Mouse (Mus musculus) limb, embryonic 11.5 days (tissue): ENCODE results near the gene Gas6. TPM values are rescaled to one million over a fixed set of nuclear protein-coding genes. Genes with fewer than 3 reads are reported as not detected.

Experiments used
- ATAC-seq: fragments of 200-750 bp; cut with Nextera tagmentation; 2 replicates; pipeline ENCODE4 v1.8.0; 2017; ENCODE audit warnings: low read depth; ENCODE audit not compliant: insufficient number of reproducible peaks, low FRiP score, low TSS enrichment
- DNase-seq: peaks from one replicate; pipeline ENCODE4 v3.0.0-alpha.2; 2015; ENCODE audit warnings: low spot score
- H3K27ac ChIP-seq: fragments of 300-500 bp; sonication (generic); replicated peaks from 2 replicates; pipeline ENCODE4 v1.5.1; 2014; ENCODE audit warnings: low read depth, mild to moderate bottlenecking, low read length
- H3K27me3 ChIP-seq: fragments of 300-500 bp; sonication (generic); 2 replicates; pipeline ENCODE4 v1.6.1; 2014; ENCODE audit warnings: mild to moderate bottlenecking, low read length, mixed read lengths; ENCODE audit not compliant: control insufficient read depth, insufficient read depth
- H3K36me3 ChIP-seq: fragments of 300-500 bp; sonication (generic); 2 replicates; pipeline ENCODE4 v1.6.1; 2014; ENCODE audit warnings: mild to moderate bottlenecking, low read length, moderate library complexity, mixed read lengths; ENCODE audit not compliant: control insufficient read depth, insufficient read depth
- H3K4me1 ChIP-seq: fragments of 300-500 bp; sonication (generic); 2 replicates; pipeline ENCODE4 v1.6.1; 2014; ENCODE audit warnings: low read length, mixed read lengths; ENCODE audit not compliant: control insufficient read depth, insufficient read depth
- H3K4me2 ChIP-seq: fragments of 300-500 bp; sonication (generic); 2 replicates; pipeline ENCODE4 v1.6.1; 2014; ENCODE audit warnings: low read depth, mild to moderate bottlenecking, moderate library complexity; ENCODE audit not compliant: severe bottlenecking
- H3K4me3 ChIP-seq: fragments of 300-500 bp; sonication (generic); 2 replicates; pipeline ENCODE4 v1.5.1; 2014; ENCODE audit warnings: low read depth, low read length
- H3K9ac ChIP-seq: fragments of 300-500 bp; sonication (generic); 2 replicates; pipeline ENCODE4 v1.6.1; 2014; ENCODE audit warnings: mild to moderate bottlenecking, low read length
- H3K9me3 ChIP-seq: fragments of 300-500 bp; sonication (generic); 2 replicates; pipeline ENCODE4 v1.6.1; 2016; ENCODE audit warnings: low read length; ENCODE audit not compliant: control insufficient read depth
- WGBS: fragments of 180-500 bp; shearing (Covaris S2); extraction: QIAGEN DNeasy Blood & Tissue Kit; methylation state at CpG from one replicate; pipeline ENCODE4 v1.1.7; 2014; 5-methylcytosine and 5-hydroxymethylcytosine counted together
- polyA plus RNA-seq: library from polyadenylated mRNA; unstranded; fragments of >200 nt; fragmentation: Nextera tagmentation; extraction: Ambion mirVana; gene quantifications from 2 replicates; pipeline ENCODE4 v1.2.1, GENCODE M21; 2014

The Gas6 gene
- polyA plus RNA-seq, 1 experiment from 2014 or later = 3.2 TPM

DNA sequence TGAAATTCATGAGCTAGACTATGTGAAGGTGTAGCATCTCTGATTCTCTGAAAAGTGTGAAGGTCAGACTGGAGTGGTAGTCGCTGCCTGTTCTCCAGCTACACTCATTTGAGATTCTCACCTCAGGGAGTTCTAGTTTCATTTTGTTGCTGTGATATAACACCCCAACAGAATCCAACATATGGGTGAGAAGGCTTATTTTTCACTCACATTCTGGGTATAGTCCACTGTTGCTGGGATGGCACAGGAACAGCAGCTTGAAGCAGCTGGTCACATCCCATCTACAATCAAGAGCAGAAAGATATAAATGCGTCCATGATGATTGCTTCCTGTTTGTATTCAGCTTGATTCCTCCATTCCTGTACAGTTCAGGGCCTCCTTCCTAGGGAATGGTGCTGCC lies 52.1 kb downstream of the Gas6 start:
- no peak overlapping the region for H3K27ac ChIP-seq
- H3K36me3 ChIP-seq = no peaks in the 10 kb centered on the region
- no peaks in the 10 kb centered on the region for H3K27me3 ChIP-seq
- WGBS = 87% methylated on average over 2 of the region's 2 CpGs
- no peak overlapping the region for H3K9ac ChIP-seq
- no peaks in the 10 kb centered on the region for H3K9me3 ChIP-seq
- DNase-seq = no peak
- no peak for ATAC-seq
- H3K4me1 ChIP-seq = no peaks in the 10 kb centered on the region
- H3K4me3 ChIP-seq = no peak overlapping the region
- no peak overlapping the region for H3K4me2 ChIP-seq

DNA sequence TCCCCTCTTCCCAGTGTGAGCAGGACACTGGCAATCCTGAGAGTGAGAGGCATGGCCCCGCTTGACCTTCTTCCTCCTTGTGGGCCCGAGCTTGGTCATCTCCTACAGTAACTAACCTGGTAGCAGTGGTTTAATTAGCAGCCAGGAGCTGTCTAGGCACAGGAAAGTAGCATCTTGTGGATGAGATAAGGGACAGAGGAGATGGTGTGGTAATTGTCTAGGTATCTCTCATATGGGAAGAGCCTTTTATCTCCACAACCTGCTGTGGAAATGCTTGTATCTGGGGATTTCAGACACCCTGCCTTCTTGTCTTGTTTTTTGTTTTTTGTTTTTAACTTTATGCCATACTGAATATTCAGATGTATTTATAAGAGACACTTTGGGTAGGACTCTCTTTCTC lies 56.8 kb downstream of the Gas6 start:
- Histone ChIP-seq H3K4me3 (no peak overlapping the region), H3K9ac (no peak overlapping the region), H3K4me1 (0 out of 2 replicates have a peak, but pooled peaks cover 3% of the 10 kb centered on the region), H3K4me2 (no peak overlapping the region), H3K27me3 (peaks cover 23% of the 10 kb centered on the region), H3K27ac (no peak overlapping the region), H3K36me3 (no peaks in the 10 kb centered on the region), H3K9me3 (no peaks in the 10 kb centered on the region)
- WGBS = 86% methylated on average over 2 of the region's 2 CpGs
- DNase-seq (no peak), ATAC-seq (no peak)

DNA sequence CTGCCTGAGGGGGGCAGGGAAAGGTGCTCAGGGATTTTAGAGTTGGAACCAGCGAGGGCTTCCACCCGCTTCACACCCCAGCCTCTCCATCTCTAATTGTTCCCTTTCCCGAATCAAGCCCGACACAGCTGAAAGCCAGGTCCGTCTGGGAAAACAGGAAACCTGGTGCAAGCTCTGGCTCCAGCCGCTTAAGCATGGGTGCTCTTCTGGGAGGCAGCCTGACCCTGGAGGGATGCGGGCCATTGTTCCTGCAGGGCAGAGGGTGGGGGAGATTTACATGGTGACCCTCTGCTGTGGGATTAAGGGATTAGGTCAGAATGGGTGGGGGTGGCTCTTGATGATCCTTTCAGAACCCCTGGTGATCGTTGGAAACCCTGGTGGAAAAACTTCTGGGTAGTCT lies 58.2 kb downstream of the Gas6 start:
- H3K9ac ChIP-seq = no peak overlapping the region
- no peak overlapping the region for H3K27ac ChIP-seq
- H3K4me3 ChIP-seq = no peak overlapping the region
- WGBS = 14% methylated on average over 8 of the region's 8 CpGs
- H3K9me3 ChIP-seq = no peaks in the 10 kb centered on the region
- H3K4me2 ChIP-seq = no peak overlapping the region
- 0 out of 2 replicates have a peak, but pooled peaks cover 3% of the 10 kb centered on the region for H3K4me1 ChIP-seq
- peaks cover 23% of the 10 kb centered on the region for H3K27me3 ChIP-seq
- no peaks in the 10 kb centered on the region for H3K36me3 ChIP-seq
- DNase-seq (no peak), ATAC-seq (no peak)

DNA sequence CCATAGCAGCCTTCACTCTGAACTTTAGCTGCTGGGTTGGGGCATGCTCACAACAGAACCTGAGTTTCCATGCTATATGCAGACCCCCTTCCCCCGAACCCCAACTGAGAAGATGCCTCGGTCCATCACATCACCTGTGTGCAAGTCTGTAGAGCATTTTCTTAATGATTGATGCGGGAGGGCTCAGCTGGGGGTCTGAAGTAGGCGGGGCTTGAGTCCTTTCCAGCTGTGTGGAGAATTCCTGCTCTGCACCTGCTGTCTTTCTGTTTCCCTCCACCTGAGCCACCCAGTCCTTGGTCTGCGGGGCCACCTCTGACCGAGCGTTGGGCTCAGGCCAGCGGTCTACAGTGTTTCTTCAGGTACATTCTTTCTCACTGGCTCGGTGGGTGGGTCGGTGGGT lies 59.4 kb downstream of the Gas6 start, which contains the start of gene Tmem255b:
Gene Tmem255b (plus strand): TSS at position 301 of the 400 bp plus-strand sequence.
- no peaks in the 10 kb centered on the region for H3K36me3 ChIP-seq
- no peak within 1 kb of the TSS for H3K27ac ChIP-seq
- peak within 1 kb of the TSS; percentile 0; the same call in 1 of the 2 replicates for H3K4me2 ChIP-seq
- peaks cover 23% of the 10 kb centered on the region for H3K27me3 ChIP-seq
- no peaks in the 10 kb centered on the region for H3K9me3 ChIP-seq
- DNase-seq (no peak), ATAC-seq (no peak)
- 0 out of 2 replicates have a peak, but pooled peaks cover 3% of the 10 kb centered on the region for H3K4me1 ChIP-seq
- no peak within 1 kb of the TSS for H3K9ac ChIP-seq
- 19% methylated on average over 10 of the region's 10 CpGs for WGBS
- no peak within 1 kb of the TSS for H3K4me3 ChIP-seq

DNA sequence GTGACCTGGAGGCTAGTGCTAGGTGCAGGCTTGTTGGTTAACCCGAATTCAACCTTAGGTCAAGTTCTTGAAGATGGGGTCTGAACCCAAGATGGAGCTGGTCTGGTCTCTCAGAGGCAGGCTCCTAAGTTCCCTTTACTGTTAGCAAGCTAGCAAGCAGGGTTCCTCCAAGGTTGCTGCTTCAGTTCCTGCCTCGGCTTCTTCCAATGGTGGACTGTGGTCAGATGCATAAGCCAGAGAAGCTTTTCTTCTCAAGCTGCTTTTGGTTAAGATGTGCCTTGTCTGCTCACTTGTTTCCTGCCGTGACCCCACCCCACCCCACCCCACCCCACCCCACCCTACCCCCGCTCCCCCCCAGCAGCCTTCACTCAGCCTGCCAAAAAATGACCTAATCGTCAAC lies 61.2 kb downstream of the Gas6 start:
- ATAC-seq = no peak
- 82% methylated on average over 5 of the region's 5 CpGs for WGBS
- no peak overlapping the region for H3K9ac ChIP-seq
- no peak overlapping the region for H3K4me3 ChIP-seq
- H3K36me3 ChIP-seq = no peaks in the 10 kb centered on the region
- DNase-seq = no peak
- H3K9me3 ChIP-seq = no peaks in the 10 kb centered on the region
- 0 out of 2 replicates have a peak, but pooled peaks cover 3% of the 10 kb centered on the region for H3K4me1 ChIP-seq
- peaks cover 23% of the 10 kb centered on the region for H3K27me3 ChIP-seq
- no peak overlapping the region for H3K27ac ChIP-seq
- no peak overlapping the region for H3K4me2 ChIP-seq

DNA sequence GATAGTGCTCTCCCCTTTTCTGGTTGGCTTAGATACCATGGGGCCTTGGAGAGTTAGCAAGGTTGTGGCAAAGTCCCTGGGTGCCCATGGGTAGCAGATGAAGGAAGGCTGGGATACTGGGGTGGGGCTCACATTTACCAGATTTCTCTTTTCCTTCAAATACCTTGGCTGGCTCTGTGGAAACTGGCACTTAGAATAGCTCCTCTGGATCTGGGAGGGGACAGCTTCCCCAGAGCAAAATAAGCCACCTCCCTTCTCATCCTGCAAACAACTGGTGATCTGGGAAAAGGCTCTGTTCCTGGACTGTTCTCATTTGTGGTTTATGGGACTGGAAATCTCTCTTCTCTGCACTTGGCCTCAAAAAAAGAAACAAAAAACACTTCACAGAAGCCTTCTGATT lies 63.4 kb downstream of the Gas6 start:
- Histone ChIP-seq H3K4me1 (0 out of 2 replicates have a peak, but pooled peaks cover under 1% of the 10 kb centered on the region), H3K27ac (no peak overlapping the region), H3K9ac (no peak overlapping the region), H3K9me3 (no peaks in the 10 kb centered on the region), H3K27me3 (peaks cover 13% of the 10 kb centered on the region), H3K36me3 (no peaks in the 10 kb centered on the region), H3K4me3 (no peak overlapping the region), H3K4me2 (no peak overlapping the region)
- DNase-seq (no peak), ATAC-seq (no peak)

DNA sequence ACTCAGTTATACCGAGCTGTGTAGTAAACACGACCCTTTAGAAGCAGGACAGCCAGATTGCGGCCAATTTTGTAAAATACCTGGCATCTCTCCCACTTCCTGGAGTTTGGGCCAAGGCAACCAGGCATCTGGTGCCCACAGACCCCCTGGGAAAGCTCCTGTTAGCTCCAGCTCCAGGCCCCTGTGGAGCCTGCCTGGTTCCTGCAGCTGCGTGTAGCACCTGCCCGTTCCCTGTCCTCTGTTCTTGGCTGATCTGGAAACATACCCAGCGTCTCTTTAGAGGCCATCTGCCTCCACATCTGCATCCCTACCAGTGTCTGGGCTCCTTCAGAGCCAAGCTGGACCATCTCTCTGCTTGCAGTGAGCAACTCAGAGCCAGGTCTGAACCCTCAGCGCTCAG lies 63.9 kb downstream of the Gas6 start:
- ATAC-seq = no peak
- WGBS = 81% methylated on average over 7 of the region's 7 CpGs
- DNase-seq = no peak
- Histone ChIP-seq H3K4me1 (no peaks in the 10 kb centered on the region), H3K27ac (no peak overlapping the region), H3K4me2 (no peak overlapping the region), H3K36me3 (no peaks in the 10 kb centered on the region), H3K9ac (no peak overlapping the region), H3K4me3 (no peak overlapping the region), H3K9me3 (no peaks in the 10 kb centered on the region), H3K27me3 (peaks cover 10% of the 10 kb centered on the region)

DNA sequence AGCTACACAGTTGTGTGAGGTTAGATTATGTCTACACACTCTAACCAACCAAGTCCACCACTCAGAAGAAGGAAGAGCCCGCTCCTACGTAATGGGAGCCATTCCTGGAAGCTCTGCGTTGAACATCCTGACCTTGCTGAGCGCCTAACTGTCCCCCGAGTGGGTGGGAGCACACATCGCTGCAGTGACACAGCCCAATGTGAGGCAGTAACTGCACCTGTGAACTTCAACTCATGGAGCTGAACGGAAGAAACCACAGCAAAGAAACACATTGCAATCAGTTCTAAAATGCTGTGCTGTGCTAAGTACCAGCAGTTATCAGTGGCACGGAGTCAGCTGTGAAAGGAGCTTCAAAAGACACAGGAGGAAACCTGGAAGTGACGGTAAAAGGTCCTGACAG lies 66.1 kb downstream of the Gas6 start:
- Histone ChIP-seq H3K27me3 (no peaks in the 10 kb centered on the region), H3K9ac (no peak overlapping the region), H3K4me1 (no peaks in the 10 kb centered on the region), H3K4me3 (no peak overlapping the region), H3K4me2 (no peak overlapping the region), H3K36me3 (no peaks in the 10 kb centered on the region), H3K9me3 (no peaks in the 10 kb centered on the region), H3K27ac (no peak overlapping the region)
- no peak for ATAC-seq
- no peak for DNase-seq
- WGBS = 90% methylated on average over 9 of the region's 9 CpGs

DNA sequence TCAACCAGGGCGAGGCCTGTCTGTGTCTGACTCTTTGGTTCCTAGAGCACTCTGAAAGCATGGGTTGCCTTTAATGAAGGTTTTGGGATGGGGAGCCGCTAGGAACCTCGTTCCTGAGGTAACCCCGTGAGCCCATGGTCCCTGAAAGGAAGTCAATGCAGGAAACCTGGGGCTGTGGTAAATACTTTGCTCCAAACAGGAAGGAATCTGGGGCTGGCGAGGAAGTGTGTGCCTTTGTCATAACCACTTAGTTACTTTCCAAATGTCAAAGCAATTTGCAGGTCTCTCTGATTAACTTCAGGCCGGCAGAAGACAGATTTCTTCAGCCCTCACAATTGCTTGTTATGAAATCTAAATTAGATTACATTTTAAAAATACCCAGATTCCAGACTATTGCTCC lies 66.9 kb downstream of the Gas6 start:
- no peak for ATAC-seq

More for the DNA sequence above, 66.9 kb downstream of the Gas6 start:
- no peak for DNase-seq
- Histone ChIP-seq H3K9ac (no peak overlapping the region), H3K27me3 (no peaks in the 10 kb centered on the region), H3K9me3 (no peaks in the 10 kb centered on the region), H3K4me1 (no peaks in the 10 kb centered on the region), H3K27ac (no peak overlapping the region), H3K36me3 (no peaks in the 10 kb centered on the region), H3K4me3 (no peak overlapping the region), H3K4me2 (no peak overlapping the region)
- 75% methylated on average over 6 of the region's 6 CpGs for WGBS
